Mouse (Mus musculus) heart, postnatal 0 days (tissue): ENCODE measurements at regions not wholly inside any gene's neighbourhood (a gene's known extent, or its start where the extent isn't known, plus 50 kb on each side); places are given as distances from the start of the nearest gene placed in this dataset.

Experiments used
- CTCF ChIP-seq: IDR thresholded peaks from 2 replicates; pipeline ENCODE4 v1.5.1; 2016; ENCODE audit warnings: antibody characterized with exemption, control low read depth, low read depth
- EP300 ChIP-seq: IDR thresholded peaks from 2 replicates; pipeline ENCODE4 v1.6.1; 2016; ENCODE audit warnings: antibody characterized with exemption, low read depth

GRCm38 (mm10) chr13:99737271-99737670, 163.6 kb downstream of the Cartpt start:
- TF ChIP-seq CTCF = no peak
- no peak for TF ChIP-seq EP300
